Mouse (Mus musculus) thymus, adult 2 months (tissue): ENCODE measurements around the gene Dnah14. TPM values are rescaled to one million over a fixed set of nuclear protein-coding genes. Genes with fewer than 3 reads are reported as not detected.
A peak's percentile ranks its signal among the peaks of the same experiment; 100 is the strongest.

Experiments
- DNase-seq: peaks from one replicate; pipeline ENCODE4 v3.0.0; 2021
- H3K27ac ChIP-seq: fragments of 200-500 bp; 2 replicates; pipeline ENCODE4 v1.5.1; 2012; ENCODE audit warnings: low read length, control low read depth; ENCODE audit not compliant: control insufficient read depth, insufficient read depth
- H3K27me3 ChIP-seq: fragments of 200-500 bp; 2 replicates; pipeline ENCODE4 v1.6.1; 2012; ENCODE audit warnings: mild to moderate bottlenecking, low read length, moderate library complexity, mixed read lengths; ENCODE audit not compliant: control insufficient read depth, insufficient read depth
- H3K36me3 ChIP-seq: fragments of 200-500 bp; 2 replicates; pipeline ENCODE4 v1.6.1; 2012; ENCODE audit warnings: mild to moderate bottlenecking, low read length, moderate library complexity; ENCODE audit not compliant: control insufficient read depth, insufficient read depth
- H3K4me1 ChIP-seq: fragments of 200-500 bp; replicated peaks from 2 replicates; pipeline ENCODE4 v1.6.1; 2012; ENCODE audit warnings: low read length; ENCODE audit not compliant: control insufficient read depth, insufficient read depth
- H3K4me3 ChIP-seq: fragments of 200-500 bp; 2 replicates; pipeline ENCODE4 v1.5.1; 2012; ENCODE audit warnings: mild to moderate bottlenecking, low read length, control low read depth, moderate library complexity; ENCODE audit not compliant: control insufficient read depth, insufficient read depth
- CTCF ChIP-seq: fragments of 200-500 bp; IDR thresholded peaks from 2 replicates; pipeline ENCODE4 v1.5.1; 2012; ENCODE audit warnings: mild to moderate bottlenecking, control low read depth, low read length, moderate library complexity, borderline replicate concordance; ENCODE audit not compliant: control insufficient read depth, poor library complexity, insufficient read depth; ENCODE audit errors: extremely low read depth
- POLR2A ChIP-seq: fragments of 200-500 bp; IDR thresholded peaks from 2 replicates; pipeline ENCODE4 v1.6.1; 2012; ENCODE audit warnings: mild to moderate bottlenecking, low read length, control low read depth, moderate library complexity; ENCODE audit not compliant: control insufficient read depth, poor library complexity, insufficient read depth; ENCODE audit errors: extremely low read depth
- WGBS: fragments of 180-500 bp; shearing (Covaris S2); methylation state at CpG from one replicate; pipeline ENCODE4 v1.1.7; 2018; 5-methylcytosine and 5-hydroxymethylcytosine counted together
- polyA plus RNA-seq: library from polyadenylated mRNA; depleted of rRNA; stranded (reverse); fragments of >200 nt; gene quantifications from 2 replicates; pipeline ENCODE4 v1.2.3, GENCODE M21; 2012

The Dnah14 gene
- polyA plus RNA-seq, 1 experiment: 0.09 TPM

DNA sequence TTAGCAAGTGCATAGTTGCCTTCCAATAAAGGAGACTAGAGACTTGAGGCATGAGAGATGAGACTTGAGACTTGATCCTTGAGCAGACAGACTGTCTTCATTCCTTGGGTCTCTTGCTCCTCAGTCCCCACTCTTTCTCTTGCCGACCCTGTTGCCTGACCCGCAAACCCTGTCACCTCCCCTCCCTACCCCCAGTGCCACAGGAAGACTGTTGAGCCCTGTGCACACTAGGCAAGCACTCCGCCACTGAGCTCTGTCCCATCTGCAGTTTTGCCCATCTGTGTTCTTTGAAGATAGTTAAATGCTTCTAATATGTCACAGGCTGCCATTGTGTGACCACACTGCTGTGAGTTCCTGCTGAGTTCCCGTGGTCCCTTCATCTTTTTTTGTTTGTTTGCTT is 23.0 kb downstream of the Dnah14 start:
- DNase-seq: peak; percentile 5
- no peak overlapping the region for H3K4me3 ChIP-seq
- H3K27me3 ChIP-seq: no peaks in the 10 kb centered on the region
- no peaks in the 10 kb centered on the region for H3K4me1 ChIP-seq
- no peak for TF ChIP-seq POLR2A
- TF ChIP-seq CTCF: no peak
- 46% methylated on average over 4 of the region's 4 CpGs for WGBS
- H3K27ac ChIP-seq: no peak overlapping the region
- no peaks in the 10 kb centered on the region for H3K36me3 ChIP-seq

DNA sequence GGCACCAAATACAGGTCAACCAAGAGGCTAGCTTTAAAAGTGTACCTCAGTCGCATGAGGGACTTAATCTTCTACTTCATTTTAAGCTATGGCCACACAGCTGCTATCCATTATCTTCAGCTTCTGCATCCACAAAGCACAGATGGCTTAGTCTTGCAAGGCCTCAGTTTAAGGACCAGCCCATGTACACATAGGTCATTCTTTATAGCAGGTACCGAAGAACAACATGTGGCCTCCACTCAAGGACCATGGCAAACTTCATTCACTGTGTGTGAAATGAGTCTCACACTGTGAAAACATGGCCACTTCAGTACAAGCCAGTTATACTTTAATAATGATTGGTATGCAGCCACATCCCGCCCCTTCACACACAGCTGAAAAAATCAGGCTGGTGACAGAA is 34.8 kb downstream of the Dnah14 start:
- WGBS: 92% methylated on average over 3 of the region's 3 CpGs
- Histone ChIP-seq H3K27ac (no peak overlapping the region), H3K4me3 (no peak overlapping the region), H3K36me3 (no peaks in the 10 kb centered on the region), H3K4me1 (no peaks in the 10 kb centered on the region), H3K27me3 (no peaks in the 10 kb centered on the region)
- TF ChIP-seq CTCF: no peak
- TF ChIP-seq POLR2A: no peak
- no peak for DNase-seq

DNA sequence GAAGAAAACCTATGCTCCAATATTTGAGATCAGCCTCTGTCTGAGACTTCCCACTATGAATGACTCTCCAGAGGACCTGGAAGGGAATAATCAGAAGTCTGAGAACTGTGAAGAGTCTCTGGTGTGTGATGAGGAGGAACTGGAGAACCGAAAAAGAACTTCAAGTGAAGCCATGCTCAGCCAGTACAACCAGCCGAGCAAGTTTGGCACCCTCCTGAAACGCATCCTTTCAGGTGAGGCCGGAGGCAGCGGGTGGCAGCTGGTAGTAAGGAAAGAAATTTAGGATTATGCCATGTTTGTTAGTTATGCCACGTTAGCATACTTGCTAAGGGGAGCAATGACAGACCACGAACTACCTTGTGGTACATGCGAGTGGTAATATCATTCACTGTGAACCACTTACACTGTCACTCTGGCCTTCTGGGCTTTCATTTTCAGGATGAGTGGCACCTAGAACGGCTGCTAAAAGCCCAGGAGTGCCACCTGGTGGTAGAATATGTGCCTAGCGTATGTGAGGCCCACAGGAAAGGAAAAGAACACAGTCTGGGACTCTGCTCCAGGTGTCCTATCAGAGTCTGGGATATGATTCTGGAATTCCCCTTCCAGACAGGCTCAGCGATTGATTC is 39.6 kb downstream of the Dnah14 start:
- no peaks in the 10 kb centered on the region for H3K27me3 ChIP-seq
- H3K36me3 ChIP-seq: no peaks in the 10 kb centered on the region
- TF ChIP-seq POLR2A (no peak), CTCF (no peak)
- H3K4me3 ChIP-seq: no peak overlapping the region
- no peaks in the 10 kb centered on the region for H3K4me1 ChIP-seq
- DNase-seq: peak; percentile 65
- no peak overlapping the region for H3K27ac ChIP-seq
- WGBS: 45% methylated on average over 11 of the region's 11 CpGs

DNA sequence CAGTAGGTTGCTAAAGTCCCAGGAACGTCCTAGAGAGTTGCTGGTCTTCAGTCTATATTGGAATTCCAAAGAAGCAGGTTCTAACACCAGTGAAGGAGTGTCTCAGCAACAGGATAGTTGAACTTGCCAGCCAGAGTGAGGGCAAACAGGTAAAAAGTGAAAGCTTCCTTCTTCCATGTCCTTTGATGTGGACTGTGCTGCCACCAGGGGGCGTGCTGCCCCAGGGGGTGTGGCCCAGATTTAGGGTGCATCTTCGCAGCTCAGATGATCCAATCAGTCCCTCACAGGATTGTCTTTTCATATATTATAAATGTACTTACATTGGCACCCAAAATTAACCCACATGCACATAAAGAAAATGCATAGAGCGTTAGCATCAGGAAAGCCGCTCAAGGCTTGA is 41.0 kb downstream of the Dnah14 start:
- no peaks in the 10 kb centered on the region for H3K36me3 ChIP-seq

DNA sequence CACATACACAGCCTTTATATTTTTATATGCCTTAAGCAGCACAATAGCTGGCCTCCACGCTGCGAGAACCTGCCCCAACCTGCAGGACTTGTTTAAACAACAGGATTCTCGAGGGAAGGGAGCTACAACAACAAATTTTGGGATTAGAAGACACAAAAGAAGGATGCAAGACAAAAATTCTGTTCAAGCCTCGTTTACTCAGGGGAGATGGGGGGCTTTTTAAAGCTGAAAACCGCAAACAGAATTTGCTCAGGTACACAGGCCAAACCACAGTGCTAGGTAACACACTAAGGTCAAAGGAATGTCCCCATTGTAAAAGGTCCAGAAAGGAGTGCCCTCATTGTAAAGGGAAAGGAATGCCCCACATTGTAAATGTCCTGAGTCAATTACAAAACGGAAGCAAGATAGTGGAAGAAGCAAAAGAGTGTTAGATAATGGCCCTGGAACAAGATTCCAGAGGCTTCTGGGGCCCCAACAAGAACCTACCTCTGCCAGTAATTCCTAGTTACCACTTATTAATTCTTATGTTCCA is 46.9 kb downstream of the Dnah14 start:
- DNase-seq: no peak
- Histone ChIP-seq H3K36me3 (no peaks in the 10 kb centered on the region), H3K4me3 (no peak overlapping the region), H3K4me1 (no peaks in the 10 kb centered on the region), H3K27ac (no peak overlapping the region), H3K27me3 (no peaks in the 10 kb centered on the region)
- TF ChIP-seq CTCF (no peak), POLR2A (no peak)
- 75% methylated on average over 6 of the region's 6 CpGs for WGBS

More for the DNA sequence above, 41.0 kb downstream of the Dnah14 start:
- peak; percentile 47 for DNase-seq
- 55% methylated on average over 5 of the region's 5 CpGs for WGBS
- H3K4me1 ChIP-seq: no peaks in the 10 kb centered on the region
- H3K27ac ChIP-seq: no peak overlapping the region
- no peak for TF ChIP-seq POLR2A
- peak; percentile 76; the same call in 1 of the 2 replicates for TF ChIP-seq CTCF
- no peak overlapping the region for H3K4me3 ChIP-seq
- no peaks in the 10 kb centered on the region for H3K27me3 ChIP-seq

DNA sequence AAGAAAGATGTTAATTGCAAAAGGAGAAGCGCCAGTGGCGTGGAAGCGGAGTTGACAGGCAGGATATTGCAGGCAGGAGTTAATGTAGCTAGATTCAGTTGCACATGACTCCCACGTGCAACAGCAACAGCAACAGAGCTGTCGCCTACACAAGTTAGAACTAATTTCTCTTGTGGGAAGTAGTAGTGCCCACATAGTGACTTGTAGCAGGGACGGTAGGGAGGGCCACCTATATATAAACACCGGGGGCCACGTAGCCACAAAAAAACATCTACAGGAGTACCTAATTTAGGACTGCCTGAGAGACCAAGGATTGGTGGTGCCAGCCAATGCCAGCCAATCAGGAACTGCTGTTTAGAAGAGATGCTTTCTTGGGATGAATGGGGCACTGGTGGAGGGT is 48.5 kb downstream of the Dnah14 start:
- 90% methylated on average over 8 of the region's 8 CpGs for WGBS
- TF ChIP-seq CTCF (no peak), POLR2A (no peak)
- Histone ChIP-seq H3K4me3 (no peak overlapping the region), H3K36me3 (no peaks in the 10 kb centered on the region), H3K27me3 (no peaks in the 10 kb centered on the region), H3K27ac (no peak overlapping the region), H3K4me1 (no peaks in the 10 kb centered on the region)
- DNase-seq: no peak
